Mouse (Mus musculus) brain, embryonic 14.5 days (tissue): ENCODE measurements around the gene Gart. TPM values are rescaled to one million over a fixed set of nuclear protein-coding genes. Genes with fewer than 3 reads are reported as not detected.

ENCODE experiments used
- DNase-seq: peaks from one replicate; pipeline ENCODE4 v3.0.0-alpha.2; 2011; ENCODE audit warnings: low read depth
- CTCF ChIP-seq: fragments of 200-500 bp; IDR thresholded peaks from 2 replicates; pipeline ENCODE4 v1.5.1; 2012; ENCODE audit warnings: inconsistent platforms, mild to moderate bottlenecking, moderate library complexity, borderline replicate concordance; ENCODE audit not compliant: insufficient read depth, insufficient read length; ENCODE audit errors: extremely low read depth
- POLR2A ChIP-seq: fragments of 200-500 bp; IDR thresholded peaks from 2 replicates; pipeline ENCODE4 v1.6.1; 2012; ENCODE audit warnings: mild to moderate bottlenecking, inconsistent platforms, borderline replicate concordance; ENCODE audit not compliant: poor library complexity, insufficient read depth, insufficient read length, severe bottlenecking; ENCODE audit errors: extremely low read depth
- polyA plus RNA-seq: library from polyadenylated mRNA; depleted of rRNA; stranded (reverse); fragments of >200 nt; gene quantifications from 2 replicates; pipeline ENCODE4 v1.2.3, GENCODE M21; 2012; rRNA removed

Gart gene
- 42.7 and 46.1 TPM in 2 replicates for polyA plus RNA-seq

DNA sequence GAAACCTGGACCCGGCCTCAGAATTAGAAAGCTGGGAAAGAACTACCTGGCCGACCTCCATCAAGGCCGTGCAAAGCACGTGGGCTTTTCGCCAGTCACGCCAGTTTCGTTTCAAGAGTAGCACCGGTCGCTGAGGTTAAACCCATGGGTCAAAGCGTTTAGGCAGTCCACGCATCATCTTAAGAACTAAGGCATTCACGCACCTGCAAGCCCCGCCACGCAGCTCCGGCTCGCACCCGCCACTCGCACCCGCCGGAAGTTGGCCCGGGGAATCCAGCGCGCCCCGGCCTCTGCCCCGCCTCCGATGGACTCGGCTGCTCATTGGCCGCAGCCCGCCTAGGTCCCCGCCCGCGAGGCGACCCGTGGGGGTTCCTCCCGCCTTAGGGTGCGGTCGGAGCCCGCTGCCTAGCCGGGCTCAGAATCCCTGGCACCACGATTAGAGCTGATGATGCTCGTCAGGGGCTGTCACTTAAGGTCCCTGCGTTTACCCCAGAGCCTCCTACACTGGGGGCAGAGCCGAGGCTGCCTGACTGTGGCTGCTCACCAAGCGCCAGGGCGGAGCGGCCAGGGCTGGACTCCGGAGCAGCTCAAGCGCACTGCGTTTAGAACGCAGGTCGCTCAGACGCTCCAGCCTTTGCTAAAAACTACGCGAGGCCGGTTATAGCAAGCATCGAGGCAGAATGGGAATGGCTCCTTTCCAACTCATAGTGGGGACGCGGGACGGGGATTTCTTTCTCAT lies at the start of gene Gart:
Gart (minus strand) TSS at position 272 of the 739 bp plus-strand sequence.
- peak; percentile 95 for DNase-seq
- TF ChIP-seq POLR2A = peak; percentile 88
- TF ChIP-seq CTCF = no peak

DNA sequence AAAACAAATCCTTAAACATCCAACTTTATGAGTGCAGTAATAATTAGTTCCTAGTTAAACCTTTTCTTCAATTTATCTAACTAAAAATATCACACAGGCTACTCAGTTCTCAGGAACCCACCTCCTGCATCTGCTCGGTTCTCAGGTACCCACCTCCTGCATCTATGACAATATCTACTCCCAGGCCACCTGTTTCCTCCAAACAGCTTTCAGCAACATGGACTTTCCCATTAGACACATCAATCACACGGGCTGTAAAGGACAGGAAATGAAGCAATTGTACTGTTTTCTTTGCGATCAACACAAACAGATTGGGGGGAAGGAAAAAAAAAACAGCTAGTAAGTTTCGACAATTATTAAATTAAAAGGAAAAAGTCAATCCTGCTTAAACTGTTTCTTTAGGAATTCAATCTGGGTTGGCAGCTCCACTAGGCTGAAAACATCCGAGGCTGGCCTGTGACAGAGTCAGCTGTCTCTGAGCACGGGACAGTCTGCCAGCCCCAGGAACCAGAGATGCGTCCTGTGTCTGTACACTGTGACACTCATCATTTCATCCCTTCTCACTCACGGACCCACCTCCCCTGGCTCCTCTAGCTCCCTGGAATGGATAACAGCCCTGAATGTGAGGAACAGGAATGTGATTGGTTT lies 48.5 kb upstream of the Gart start:
- no peak for DNase-seq
- TF ChIP-seq CTCF = no peak
- TF ChIP-seq POLR2A = no peak

DNA sequence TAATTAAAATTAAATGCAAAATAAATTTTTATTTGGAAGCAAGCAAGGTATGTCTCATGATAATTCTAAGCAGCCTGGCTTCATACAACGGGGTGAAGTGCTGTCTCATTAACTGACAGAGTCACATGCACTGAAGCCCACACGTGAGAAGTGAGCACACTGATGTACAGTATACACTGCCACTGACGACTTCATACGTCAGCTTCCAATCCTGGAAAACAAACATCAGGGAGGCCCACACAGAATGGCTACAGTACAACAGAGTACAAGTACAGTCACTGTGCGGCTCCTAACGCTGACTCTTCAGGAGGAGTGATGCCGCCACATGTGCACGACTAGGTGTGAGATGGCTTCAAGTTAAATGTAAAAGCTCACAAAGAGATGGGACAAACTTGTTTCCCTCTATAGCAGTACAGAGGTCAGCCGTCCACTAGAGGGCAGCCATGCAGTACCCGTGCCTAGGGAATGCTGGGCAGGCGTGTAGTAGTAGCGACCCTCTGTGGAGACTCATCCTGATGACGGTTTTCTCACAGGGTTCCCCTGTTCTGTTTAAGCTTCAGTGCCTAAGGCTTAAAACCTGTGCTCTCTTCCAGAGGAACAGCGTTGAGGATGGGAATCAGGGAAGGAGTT lies 47.8 kb upstream of the Gart start:
- DNase-seq = peak; percentile 85
- no peak for TF ChIP-seq POLR2A
- TF ChIP-seq CTCF = peak; percentile 91

DNA sequence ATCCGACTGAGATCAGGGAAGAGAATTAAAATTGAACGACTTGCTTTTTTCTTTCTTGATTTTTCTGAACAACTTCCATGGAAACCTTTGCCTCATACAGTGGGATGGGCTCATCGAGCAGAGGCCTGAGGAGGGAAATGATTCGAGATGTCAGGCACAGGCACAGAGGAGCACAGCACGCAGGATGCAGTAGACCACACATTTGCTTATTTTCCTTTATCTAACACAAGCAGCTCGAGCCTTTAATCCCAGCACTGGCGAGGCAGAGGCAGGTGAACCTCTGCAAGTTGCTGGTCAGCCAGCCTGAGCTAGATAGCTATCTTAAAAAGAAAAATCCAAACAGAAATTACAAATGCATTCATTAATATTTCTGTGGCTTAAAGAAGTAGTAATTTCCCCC lies 43.0 kb upstream of the Gart start:
- TF ChIP-seq CTCF = no peak
- TF ChIP-seq POLR2A = no peak
- peak; percentile 2 for DNase-seq

DNA sequence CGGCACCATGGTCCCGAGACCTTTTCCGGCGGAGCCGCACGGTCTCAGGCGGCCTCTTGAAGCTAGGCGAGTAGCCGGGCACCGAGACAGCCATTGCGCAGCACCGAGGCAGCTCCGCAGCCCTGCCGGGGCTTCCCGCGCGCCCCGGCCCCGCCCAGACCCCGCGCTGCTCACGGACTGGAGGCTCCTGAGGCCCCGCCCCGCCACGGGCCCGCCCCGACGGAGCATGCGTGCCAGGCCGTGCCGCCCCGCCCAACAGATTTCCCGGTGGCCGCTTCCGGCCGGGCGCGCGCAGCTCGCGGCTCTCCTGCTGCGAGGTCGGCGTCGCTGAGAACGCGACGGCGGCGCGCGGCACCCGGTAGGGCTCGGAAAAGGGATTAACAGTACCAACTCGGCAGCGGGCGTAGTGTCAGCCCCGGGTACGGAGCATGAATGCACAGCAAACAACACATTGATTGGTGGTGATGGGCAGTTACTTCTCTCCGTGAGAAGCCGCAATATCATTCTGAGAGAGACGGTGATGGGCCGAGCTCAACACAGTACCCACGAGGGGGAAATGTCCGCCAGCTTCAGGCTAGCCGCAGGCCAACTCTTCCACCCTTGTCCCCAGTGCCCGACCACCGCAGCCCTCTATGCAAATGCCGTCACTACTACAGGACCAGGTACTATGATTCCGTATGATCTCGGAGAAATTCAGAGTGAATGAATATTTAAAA lies 42.0 kb upstream of the Gart start, which contains the start of gene Donson:
Donson (minus strand) TSS at position 152 of the 716 bp plus-strand sequence.
- DNase-seq = peak; percentile 98
- peak; percentile 92 for TF ChIP-seq POLR2A
- no peak for TF ChIP-seq CTCF

DNA sequence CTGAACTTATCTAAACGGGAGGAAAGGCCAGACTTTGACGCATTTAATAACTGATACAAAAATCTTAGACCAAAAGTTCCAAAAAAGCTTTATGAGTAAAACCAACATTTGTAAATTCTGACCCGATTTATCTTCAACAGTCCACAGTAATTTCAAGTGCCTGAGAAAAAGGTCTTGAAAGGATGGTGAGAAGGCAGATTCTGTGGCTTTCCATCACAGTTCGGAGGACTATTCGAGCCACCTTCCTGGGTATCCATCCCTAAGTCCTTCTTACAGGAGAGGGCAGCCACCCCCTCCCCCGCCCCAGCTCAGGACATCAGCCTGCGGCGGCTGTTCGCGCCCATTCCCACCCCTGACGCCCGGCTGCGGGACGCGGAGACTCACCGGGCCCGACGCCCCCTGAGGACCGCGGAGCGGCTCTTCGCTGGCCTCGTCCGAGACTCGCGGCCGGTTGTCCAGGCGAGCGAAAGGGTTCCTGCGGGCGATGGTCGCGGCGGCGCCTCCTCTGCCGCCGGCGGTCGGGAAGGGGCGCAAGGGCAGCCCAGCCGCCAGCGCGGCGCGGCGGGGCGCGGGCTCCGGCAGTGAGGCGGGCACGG lies 41.4 kb upstream of the Gart start:
- DNase-seq = peak; percentile 55
- no peak for TF ChIP-seq POLR2A
- TF ChIP-seq CTCF = no peak

DNA sequence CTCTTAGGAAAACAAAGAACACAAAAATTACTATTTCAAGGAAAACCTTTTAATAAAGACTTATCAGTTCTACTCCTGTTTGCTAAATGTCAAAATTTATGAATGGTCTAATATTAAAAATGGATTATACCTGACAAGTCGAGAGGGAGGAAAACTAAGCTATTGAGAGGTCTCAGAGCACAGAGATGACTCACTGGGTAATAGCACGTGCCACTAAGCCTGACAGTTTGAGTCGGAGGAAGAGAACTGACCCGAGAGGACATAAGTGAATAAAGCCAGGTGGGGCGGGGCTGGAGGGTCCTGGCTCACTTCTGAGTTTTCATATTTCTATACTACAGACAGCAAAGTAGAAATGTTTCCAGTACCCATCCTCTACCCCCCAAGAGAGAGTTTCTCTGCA lies 39.6 kb upstream of the Gart start:
- DNase-seq = no peak
- TF ChIP-seq POLR2A = no peak
- no peak for TF ChIP-seq CTCF

DNA sequence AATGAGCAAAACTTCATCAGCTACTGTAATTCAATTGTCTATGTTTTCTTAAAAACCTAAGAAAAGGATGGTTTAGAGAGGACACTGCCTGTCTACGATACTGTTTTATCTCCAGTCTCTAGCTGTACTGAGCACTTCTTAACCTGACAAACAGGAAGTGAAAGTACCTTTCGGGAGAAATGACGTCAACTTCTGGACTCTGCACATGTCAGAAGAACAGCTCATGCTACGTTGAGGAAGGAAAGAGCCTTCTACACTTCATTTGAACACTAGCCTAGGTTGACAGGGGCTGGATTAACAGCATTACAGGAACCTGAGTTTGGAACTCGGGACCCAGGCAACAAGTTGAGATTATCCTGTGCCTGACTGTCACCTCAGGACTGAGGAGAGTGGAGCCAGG lies 38.8 kb upstream of the Gart start:
- TF ChIP-seq POLR2A (no peak), CTCF (no peak)
- DNase-seq = no peak

DNA sequence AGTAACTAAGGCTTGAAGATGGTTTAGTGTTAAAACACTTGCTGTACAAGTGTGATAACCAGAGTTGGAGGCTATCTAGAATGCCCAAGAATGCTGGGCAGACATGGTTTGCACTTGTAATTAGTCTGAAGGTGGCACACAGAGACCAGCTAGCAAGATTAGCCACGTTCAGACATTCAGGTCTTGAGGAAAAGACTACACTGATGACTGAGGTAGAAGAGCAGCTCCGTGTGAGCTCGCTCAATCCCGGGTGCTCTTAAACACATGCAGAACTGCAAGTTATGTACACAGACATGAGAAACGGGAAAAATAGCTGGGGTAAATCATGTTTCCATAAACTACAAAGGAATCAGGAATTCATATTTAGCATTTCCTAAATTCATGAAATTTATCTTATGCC lies 33.9 kb upstream of the Gart start:
- TF ChIP-seq POLR2A (no peak), CTCF (no peak)
- DNase-seq = no peak

DNA sequence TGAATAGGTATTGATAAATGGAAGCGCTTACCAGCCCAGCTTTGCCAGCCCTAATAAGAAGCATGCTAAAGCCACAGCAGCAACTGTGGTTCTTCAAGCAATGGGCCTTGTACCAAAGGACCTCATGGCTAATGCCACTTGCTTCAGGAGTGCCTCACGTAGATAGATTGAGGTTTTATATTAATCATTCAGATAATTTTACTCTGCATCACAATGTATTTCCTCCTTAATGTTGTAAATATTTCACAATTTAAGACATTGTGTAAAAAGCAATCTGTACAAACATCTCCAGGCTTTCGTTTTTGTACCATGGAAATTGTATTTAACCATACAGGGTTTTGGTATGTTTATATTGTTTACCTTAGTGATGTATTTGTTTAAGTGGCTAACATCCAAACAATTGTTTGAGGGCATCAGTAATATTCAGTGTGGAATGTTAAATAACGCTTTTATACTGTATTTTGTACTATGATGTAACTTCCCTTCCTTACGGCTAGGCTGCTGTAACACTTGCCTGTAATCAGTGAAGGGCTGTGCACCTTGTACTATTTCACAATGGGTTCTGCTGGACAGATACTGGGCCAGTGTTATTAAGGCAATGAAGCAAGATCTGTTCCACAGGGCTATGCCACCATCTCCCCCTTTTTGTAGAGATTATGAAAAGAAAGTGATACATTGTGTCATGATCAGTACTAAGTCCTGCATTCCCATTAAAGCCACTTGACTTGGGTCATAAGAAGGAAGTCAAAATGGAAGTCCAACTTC lies 31.6 kb upstream of the Gart start:
- TF ChIP-seq CTCF (no peak), POLR2A (no peak)
- no peak for DNase-seq

DNA sequence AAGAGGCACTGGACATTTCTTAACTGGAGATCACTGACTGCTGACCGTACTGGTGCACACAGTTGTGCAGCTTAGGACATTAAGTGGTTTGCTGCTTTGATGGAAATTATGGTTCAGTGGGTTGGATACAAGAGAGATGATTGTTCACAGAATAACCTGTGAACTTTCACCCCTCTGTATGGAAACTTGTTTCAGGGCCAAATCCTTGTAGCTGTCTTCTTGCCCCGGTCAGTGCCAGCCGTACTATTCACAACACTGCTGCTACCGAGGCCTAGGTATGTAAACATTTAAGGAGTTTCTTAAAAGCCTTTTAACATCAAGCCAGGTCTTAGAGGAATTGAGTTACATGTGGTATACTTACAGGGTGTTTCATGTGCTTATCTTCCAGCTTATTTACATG lies 27.7 kb upstream of the Gart start:
- DNase-seq = no peak
- TF ChIP-seq CTCF = no peak
- no peak for TF ChIP-seq POLR2A
